Mouse (Mus musculus) right cerebral cortex, adult 18-20 months (tissue): ENCODE results near the gene Gdf7.

Experiments used
- DNase-seq: peaks from one replicate; pipeline ENCODE4 v3.0.0; 2022; ENCODE audit warnings: mixed read lengths

Gdf7 gene

DNA sequence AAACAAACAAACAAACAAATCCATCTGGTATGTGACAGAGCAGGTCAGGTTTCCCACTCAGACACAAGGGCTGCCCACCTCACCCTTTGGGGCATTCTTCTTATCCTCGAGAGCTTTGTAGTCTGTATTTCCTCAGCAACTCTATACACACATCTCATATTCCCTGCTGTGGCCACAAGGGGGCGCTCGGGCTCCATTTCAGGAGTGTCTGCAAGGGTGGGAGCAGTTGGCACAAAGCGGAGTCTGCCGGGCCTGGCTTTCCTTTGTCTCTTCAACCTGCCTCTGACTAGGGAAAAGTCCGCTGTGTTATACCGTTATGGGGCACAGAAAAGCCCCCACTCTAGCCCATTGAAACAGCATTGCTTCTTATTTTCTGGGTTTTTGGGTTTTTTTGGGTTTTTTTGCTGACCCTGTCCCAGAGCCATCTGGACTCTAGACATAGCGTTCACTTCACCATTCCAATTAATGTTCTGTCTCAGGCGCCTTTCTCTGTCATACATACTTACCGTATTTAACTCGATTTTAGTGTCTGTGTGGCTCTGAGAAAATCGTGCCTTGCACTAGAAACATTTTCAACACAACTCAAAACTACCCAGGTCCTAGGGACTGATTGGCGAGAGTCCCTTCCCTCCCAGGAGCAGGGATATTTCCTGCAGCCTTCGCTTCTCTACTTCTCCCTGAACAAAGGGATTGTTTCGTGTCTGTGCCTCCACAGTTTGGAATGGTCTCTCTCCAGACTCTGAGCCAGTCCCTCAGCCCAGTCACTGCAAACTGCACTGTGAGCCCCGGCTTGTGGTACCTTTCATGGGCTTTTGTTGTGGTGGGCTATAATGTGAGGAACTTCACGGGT lies 25.3 kb upstream of the Gdf7 start:
- DNase-seq, result peak; percentile 95

DNA sequence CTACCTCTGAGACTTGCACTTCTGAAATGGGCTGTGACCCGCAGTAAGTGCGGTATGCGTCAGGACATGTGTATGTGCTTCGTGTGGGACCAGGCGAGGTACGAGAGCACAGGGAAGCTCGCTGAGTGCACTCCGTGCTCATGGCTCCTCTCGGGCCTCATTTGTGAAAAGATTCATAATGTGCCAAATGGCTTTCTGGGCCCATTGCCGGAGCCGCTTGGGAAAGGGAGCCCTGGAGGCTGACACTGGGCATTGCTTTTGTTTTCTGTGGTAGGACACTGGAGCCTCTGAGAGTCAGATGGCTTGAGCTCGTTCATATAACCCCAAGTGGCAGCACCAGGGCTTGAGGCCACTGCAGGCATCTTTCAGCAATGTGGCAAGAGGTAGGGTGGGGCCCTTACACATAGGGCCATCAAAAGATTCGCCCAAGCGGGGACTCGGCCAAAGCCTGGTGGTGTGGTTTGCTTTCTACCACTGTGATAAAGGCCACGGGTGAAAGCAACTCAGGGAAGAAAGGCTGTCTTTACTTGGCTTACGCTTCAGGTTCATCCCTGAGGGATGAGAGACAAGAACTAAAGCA lies 24.3 kb upstream of the Gdf7 start:
- peak; percentile 74 for DNase-seq

DNA sequence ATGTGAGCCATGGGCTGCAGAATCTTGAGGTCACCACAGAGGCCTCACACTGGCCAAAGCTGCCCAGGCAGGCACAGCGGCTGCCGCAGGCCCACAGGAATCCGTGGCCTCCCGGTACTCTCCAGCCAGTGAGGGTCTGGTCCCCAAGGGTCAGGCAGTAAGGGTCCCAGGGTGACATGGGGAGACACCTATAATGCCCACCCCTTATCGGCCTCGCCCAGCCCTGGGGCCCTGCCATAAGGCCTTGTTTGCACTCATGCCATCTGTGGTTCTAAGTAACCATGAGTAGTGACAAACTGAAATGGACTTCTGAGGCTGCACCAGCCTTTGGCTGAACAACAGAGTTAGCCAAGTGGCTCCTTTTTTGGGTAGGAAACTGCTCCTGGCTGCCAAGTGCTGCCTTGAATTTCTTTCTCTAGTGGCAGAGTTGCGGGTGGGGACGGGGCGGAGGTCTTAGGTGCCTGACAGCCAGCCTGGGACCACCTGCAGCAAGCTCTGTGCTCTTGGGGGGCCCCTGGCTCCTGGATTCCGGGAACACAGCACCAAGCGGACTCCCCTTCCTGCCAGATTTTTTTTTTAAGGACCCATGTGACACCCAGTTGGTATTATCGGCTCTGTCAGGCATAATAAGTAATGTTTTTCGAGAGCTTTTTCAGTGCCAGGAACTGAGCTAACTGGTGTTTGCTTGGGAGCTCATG lies 23.6 kb upstream of the Gdf7 start:
- DNase-seq, result no peak

DNA sequence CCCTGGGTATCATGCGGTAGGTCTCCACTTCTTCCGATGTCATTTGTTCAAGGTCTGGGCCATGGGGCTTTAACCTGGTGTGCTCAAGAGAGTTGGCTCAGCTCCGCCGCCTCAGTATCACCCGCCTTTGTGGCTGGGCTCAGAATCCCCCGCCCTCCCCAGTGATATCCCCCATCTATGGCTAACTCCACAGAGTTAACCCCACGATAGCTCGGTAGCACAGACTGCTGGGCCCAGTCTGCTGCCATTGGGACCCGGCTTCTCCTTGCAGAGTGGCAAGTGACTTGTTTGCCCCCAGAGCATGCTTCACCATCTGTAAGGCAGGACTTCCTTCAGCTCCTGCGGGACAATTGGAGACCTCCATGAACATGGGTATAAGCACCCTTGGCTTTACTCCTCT lies 22.3 kb upstream of the Gdf7 start:
- no peak for DNase-seq

DNA sequence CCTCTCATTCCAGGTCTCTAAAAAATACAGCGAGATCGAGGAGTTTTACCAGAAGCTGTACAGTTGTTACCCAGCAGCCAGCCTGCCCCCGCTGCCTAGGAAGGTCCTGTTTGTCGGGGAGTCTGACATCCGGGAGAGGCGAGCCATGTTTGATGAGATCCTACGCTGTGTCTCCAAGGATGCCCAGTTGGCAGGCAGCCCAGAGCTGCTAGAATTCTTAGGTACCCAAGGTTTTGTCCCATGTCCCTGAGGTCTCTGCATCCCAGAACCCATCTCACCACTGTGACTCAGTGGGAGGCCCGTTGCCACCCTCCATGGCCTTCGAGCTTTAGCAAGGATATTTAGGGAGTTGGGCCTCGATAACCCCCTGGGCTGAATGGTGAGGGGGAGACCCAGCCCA lies 19.8 kb upstream of the Gdf7 start:
- no peak for DNase-seq

DNA sequence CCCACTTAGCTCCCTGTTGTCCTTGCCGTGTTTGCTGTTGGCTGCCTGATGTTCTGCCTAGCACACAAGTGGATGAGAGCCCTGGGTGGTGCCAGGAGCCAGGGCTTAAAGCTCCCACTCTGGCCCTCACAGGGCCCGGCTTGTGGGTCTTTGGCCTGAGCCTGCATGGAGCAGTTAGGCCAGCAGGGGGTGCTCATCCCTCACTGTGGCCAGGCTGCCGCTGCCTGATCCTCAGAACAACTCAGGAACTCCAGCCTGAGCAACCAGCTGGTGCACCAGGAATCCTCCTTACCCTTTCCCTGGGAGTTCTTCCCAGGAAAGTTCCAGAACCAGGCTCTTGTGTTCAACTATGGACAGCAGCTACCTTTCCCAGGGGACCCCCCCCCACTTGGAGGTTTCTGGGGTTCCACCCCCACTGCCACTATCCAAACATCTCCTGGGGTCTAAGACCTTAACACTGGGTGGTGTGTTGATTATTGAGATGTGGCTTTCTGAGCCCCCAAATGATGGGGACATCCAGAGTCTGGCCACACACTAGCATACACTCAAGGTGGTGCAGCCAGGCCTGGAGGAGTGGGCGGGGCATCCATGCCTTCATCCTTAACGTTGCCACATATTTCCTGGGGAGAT lies 18.4 kb upstream of the Gdf7 start:
- DNase-seq, result peak; percentile 84

DNA sequence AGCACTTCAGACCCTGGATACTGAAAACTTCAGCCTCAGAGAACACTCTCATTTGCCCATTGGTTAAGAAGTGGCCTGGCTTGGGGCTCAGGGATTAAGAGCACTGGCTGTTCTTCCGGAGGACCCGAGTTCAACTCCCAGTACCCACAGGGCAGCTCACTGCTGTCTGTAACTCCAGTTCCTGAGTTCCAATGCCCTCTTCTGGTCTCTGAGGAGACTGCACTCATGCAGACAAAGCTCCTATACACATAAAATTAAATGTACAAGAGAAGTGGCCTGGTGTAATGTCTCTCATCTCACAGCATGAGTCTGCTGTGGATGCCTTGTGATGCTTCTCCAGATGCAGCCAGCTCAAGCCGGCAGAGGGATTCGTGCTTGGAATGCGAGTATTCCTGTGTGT lies 14.8 kb upstream of the Gdf7 start:
- no peak for DNase-seq

DNA sequence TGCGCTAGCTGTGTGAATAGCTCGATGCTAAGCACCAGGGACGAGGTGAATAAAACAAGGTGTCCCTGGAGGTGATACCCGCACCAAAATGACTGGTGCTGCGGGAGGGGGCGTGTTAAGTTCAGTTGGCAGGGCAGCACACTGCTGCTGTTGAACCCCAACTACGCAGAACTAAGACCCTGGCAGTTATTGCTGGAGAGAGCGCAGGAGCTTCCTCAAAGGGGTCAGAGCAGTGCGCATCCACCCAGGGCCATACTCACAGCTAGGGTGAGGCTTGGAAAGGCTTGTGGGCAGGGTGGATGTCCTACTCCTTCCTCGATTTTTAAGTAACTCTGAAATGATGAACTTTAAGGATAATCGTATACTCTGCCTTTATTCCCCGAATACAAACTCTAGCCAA lies 12.0 kb upstream of the Gdf7 start:
- no peak for DNase-seq

DNA sequence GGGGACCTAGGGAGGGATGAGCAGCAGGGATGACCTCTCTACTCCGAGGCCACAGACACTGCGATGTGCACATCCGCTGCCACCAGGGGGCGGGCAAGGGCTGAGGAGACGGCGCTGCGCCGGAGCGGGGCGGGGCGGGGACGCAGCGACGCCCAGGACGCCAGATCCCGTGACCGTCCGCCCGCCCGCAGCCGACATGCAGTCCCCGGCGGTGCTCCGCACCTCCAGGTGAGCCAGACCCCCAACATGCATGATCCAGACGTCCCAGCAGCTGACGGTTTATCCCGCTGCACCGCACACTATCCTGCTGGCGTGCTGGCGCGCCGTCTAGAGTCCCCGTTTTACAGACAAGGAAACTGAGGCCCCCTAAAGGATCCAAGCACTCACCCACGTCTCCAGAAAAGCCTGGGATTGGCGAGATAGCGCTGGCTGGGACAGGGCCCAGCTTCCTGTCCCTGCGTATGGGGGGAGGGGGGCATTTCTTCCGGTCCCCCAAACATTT lies 11.6 kb upstream of the Gdf7 start, which contains the start of gene Hs1bp3:
TSS of gene Hs1bp3 (plus strand) at position 163 of the 502 bp plus-strand sequence.
- peak; percentile 87 for DNase-seq

DNA sequence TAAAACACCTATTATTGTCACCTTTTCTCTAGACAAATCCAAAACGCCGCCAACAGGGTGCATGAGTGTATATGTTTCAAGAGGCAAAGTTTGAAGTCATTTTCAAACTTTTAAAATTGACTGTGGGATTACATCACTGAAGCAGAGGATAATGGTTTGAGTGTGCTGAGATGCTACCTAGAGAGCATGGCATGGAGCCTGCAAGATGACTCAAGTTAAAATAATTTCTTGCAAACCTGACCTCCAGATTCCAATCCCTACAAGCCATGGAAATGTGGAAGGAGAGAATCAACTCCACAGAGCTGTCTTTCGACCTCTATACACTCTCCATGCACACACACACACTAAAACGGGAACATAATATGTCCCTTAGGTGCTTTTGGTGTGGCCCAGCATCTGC lies 10.5 kb upstream of the Gdf7 start:
- DNase-seq, result no peak

DNA sequence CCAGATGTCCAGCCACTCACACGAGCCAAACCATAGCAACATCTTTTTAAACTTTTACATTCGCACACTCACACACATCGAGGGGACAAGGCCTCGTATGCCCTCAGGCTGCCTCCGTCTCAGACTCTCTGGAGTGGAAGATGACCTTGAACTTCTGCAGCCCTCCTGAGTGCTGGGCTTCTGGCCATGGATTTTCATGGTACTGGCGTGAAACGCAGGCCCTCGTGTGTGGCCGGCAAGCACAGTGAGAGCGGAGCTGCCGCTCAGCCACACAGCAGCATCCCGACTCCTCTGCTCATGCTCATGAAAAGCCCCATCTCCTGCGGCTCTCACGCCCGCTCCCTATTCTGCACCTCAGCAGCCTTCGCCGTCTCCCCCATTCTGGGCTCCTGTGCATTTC lies 9.2 kb upstream of the Gdf7 start:
- no peak for DNase-seq

DNA sequence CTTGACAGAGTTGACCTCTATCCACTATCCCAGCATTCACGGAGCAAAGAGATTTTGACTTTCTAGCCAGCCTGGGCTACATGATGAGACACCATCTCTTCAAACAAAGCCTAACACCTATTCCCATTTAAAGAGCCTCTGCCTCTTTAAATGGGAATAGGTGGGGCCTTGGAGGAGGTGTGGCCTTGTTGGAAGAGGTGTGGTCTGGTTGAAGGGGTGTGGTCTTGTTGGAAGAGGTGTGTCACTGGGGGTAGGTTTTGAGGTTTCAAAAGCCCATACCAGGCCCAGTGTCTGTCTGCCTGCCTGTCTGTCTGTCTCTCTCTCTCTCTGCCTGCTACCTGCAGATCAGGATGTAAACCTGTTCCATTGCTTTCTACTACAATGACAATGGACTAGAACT lies 5.2 kb upstream of the Gdf7 start:
- DNase-seq, result no peak

DNA sequence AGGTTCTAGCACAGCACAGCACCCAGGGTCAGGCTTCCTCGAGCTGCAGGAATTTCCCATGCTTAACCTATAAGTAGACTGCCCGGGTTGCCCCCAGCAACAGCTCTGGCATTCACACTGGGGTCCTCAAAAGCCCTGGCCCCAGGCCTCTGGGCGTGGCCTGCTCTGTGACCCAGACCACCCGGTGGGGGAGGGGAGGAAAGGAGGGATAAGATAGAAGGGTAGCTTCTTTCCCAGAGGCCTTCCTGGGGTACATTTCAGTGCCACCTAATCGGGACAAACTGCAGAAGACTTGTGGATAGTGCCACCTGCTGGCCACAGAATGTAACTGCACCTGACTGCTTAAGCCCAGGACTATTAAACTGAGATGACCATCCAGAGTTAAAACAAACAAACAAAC lies 4.7 kb upstream of the Gdf7 start:
- peak; percentile 60 for DNase-seq

DNA sequence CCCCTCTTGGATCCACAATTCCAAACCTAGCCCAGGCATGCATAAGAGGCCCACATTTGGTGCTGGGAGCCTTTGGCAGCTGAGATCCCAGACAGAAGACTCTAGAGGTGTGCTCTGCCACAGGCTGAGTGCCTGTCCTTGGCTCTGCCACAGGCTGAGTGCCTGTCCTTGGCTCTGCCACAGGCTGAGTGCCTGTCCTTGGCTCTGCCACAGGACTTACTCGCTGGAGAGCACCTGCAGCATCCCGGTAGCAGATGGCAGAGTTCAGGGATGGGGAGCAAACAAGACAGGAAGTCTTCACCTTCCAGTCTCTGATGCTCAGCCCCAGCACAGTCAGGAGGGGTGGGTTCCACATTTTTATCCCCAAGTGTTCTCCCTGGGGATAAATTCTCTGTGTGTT lies 3.5 kb upstream of the Gdf7 start:
- DNase-seq, result no peak

DNA sequence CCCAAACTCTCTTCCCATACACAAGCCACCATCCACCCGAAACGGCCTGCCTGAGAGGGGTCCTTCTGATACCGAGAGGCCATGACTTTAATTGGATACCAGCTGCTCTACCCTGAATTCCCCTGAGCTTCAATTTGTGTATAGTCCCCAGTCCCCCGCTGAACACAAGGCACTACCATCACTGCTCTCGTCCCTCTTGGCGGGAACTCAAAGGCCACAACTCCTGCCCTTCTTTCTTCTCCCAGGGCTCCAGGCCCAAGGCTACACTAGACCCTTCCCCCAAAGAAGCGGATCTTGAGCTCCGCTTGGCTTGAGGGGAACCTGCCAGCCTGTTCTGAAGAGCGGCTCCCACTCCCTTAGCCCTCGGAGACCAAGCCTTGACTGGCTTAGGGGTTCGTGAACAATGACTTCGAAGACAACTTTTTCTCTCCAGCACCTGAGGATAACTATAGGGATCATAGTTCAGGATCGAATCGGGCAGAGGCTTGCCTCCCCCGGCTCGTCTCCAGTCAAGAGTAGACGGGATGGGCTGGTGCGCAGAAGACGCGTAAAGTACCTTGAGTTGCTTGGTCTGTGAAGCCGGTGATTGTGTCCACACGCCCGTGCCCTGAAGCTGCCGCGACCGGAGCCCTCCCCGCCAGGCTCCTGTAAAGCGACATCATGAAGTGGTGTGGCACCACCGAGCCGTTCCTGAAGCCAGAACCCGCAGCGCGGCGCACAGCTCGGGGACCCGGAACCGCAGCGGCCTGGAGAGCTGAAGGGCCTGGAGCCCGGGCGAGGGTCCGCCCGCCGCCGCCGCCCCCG lies 541 bp downstream of the Gdf7 start:
- DNase-seq, result no peak

DNA sequence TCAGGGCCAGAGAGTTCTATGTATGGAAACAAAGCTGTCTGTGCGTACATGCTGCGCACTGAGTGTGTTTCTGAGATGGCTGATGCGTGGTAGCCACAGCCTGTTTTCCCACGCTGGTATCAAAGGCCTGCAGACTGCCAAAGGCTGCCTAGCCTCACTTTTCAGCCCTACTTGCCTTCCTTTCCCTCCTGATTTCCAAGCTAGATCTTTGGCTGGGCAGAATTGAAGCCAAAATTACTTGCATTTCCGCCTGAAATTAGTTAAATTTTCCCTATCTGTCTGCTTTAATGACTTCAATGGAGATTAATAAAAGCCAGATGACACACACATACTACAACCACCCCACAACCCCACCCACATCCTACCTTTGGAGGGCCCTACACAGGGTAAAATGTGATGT lies 1.2 kb downstream of the Gdf7 start:
- no peak for DNase-seq

DNA sequence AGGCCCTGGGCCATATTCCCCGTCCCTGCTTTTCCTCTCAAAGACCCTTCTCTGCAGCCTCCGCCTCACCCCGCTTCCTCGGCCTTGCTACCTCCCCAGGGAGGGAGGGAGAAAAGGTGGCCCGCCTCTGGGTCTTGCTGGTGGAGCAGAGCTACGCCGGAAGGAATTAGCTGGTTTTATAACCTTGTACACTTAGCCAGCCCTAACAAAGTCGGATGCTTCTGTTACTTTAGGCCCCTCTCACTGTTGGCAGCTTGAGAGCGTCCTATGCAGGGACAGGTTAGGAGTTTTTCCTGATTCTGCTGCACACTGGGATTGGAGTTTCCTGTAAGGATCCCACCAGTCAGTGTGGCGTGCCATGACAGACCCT lies 1.7 kb downstream of the Gdf7 start:
- DNase-seq, result no peak

DNA sequence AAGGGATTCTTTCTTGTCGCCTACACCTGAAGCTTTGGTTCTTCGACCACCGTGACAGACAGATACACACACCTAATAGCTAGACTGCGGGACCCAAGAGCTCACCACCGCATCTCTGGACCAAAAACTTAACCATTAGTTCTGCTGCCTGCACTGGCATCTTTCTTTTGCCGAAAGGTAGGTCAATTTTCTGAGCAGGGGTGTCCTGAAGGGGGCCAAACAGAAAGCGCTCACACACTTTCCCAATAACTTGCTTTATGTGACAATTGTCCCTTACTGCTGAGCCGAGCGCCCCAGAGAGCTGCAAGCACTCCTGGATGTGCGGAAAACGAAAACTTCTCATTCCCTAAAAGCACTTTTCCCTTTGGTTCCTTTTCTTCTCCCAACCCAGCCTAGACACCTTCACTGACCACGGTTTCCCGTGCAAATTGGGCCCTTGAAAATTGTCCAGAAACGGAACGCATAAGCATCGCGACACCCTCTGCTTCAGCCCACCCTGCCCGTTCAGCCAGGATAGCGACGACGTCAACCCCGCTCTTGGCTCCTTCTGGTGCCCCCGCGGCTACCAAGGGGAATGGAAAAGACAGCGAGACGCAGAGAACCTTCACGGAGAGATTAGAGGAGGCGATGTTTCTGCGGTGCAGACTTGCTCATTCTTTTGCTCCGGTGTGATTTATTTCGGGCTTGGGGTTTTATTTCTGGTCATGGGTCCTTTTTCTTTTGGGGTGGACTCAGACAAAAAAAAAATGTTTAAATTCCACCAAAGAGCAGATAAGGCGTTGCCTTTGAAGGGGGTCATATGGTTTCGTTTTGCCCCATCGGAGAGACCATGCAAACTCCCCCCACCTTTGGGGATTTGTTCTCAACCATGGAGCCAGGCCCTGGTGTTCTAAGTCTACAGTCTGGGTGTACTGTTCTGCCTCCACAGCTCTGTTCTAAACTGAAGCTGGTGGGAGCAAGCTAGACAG lies 2.3 kb downstream of the Gdf7 start:
- no peak for DNase-seq

DNA sequence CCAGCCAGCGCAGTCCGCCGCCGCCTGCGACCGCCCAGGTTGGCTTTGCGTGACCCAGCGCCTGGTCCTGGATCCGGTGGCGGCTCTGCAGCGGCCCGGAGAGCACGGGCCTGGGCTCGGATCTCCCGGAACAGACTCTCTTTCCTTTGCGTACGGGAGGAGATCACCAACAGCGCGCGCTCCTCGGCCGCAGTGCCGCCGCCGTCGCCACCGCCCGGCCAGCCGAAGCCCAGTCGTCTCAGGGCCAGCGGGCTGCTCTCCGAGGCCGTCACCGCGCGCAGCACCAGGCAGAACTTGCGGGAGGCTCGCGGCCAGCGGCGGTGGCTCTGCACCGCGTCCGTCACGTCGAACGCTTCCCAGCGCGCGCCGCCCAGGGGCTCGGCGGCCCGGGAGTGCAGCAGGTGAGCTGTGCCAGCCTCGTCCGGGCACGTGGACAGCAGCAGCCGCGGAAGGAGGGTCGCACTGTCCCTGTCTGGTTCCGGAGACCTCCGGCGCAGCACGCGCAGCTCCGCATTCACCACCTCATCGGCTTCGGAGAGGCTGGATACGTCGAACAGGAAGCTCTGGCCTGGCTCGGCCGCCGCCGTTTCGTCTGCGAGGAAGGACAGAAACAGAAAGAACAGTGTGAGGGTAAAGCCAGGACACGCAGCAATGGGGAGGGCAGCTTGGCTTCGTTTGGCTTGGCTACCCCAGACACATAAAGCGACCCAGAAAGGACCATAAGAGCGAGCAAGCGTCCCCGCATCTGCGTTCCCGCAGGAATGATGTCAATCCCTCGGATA lies 3.2 kb downstream of the Gdf7 start:
- DNase-seq, result no peak

DNA sequence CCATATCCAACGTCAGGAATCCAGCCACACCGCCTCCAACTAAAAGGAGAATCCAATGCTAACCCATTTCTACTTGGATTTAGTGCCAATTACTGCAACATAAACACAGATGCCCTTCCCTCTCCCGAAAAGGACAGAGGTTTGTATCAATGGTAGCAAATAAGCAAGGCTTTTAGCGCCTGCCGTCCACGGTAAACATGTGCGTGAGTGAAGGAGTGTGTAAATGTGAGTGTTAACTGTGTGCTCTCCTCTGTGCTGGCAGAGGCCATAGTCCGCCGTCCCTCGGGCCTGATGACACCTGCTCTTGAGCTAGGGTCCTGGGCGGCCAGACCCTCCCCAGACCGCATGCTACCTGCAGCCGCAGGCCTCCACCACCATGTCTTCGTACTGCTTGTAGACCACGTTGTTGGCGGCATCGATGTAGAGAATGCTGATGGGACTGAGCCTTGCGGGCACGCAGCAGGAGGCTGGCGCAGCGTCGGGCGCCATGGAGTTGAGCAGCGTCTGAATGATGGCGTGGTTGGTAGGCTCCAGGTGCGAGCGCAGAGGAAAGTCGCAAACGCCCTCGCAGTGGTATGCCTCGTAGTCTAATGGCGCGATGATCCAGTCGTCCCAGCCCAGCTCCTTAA lies 4.1 kb downstream of the Gdf7 start:
- no peak for DNase-seq
